Mouse (Mus musculus) ES-Bruce4 (cell line): ENCODE results near the gene 2510002D24Rik.

Source experiments
- CTCF ChIP-seq: IDR thresholded peaks from one replicate; pipeline ENCODE4 v1.8.1; 2011; ENCODE audit warnings: low read depth, low read length
- POLR2A ChIP-seq: IDR thresholded peaks from one replicate; pipeline ENCODE4 v1.8.1; 2011; ENCODE audit warnings: low read length; ENCODE audit not compliant: insufficient read depth

DNA sequence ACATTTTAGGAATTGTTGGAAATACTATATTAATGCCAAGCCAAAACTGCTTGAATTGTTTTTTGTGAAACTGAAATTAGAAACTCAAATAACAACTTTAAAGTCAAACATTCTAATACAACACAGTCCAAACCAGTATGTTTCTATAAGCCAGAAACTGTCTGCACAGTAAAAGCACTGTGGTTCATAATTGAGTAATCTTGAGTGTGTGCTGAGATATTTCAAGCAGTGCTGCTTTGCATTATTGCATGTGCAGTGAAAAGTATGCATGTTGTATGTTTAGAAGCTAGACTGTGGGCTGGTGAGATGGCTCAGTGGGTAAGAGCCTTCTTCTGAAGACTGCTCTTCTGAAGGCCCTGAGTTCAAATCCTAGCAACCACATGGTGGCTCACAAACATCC is 47.7 kb downstream of the 2510002D24Rik start:
- no peak for TF ChIP-seq CTCF
- TF ChIP-seq POLR2A: no peak
